Comparison of ENCODE assay signal across 7 mouse cellular contexts in the genomic region with DNA sequence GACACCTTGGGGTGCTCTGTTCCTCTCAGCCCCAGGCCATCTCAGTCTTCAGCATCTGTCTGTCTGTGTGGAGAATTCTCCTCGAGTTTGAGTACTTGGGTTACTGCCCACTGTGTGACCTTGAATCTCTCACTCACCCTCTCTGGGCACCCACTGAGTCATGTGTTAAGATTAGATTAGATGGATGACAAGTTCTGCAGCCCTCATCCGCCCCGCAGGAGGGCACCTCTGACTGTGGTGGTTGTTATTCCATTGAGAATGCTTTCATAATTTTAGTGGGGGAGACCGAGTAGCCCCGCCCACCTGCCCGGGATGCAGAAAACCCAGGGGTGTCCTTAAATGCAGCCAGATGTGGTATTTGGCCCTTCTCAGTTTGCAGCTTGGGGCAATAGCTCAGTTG. TPM values are rescaled to one million over a fixed set of nuclear protein-coding genes. Genes with fewer than 3 reads are reported as not detected.
DNase-seq lines count a peak whose midpoint lies in the region; ATAC-seq and TF ChIP-seq lines count a peak whose summit lies in the region.

No protein-coding gene starts in this region.

- WGBS in lung, embryonic 14.5 days: 44% methylated on average over 6 of the region's 6 CpGs
- 53% methylated on average over 6 of the region's 6 CpGs for WGBS in hindbrain, embryonic 14.5 days
- 36% methylated on average over 6 of the region's 6 CpGs for WGBS in neural tube, embryonic 13.5 days

- H3K4me2 ChIP-seq in lung, embryonic 14.5 days: peak overlapping the region; percentile 67
- peak overlapping the region; percentile 40; the same call in 1 of the 2 replicates for H3K4me2 ChIP-seq in hindbrain, embryonic 14.5 days (replicated peaks)
- peak overlapping the region; percentile 45 for H3K4me2 ChIP-seq in neural tube, embryonic 13.5 days

- H3K27me3 ChIP-seq in lung, embryonic 14.5 days (ENCODE audit: insufficient read depth, low read length): no peaks in the 10 kb centered on the region
- H3K27me3 ChIP-seq in hindbrain, embryonic 14.5 days (ENCODE audit: control insufficient read depth, insufficient read depth, low read length): peaks cover 33% of the 10 kb centered on the region
- peaks cover 33% of the 10 kb centered on the region for H3K27me3 ChIP-seq in neural tube, embryonic 13.5 days

- no peak for ATAC-seq in lung, embryonic 14.5 days (ENCODE audit: insufficient read depth)
- no peak for ATAC-seq in hindbrain, embryonic 14.5 days (ENCODE audit: low FRiP score)
- no peak for ATAC-seq in neural tube, embryonic 13.5 days (ENCODE audit: low read depth)

- peak overlapping the region; percentile 72; the same call in 1 of the 2 replicates for H3K27ac ChIP-seq in lung, embryonic 14.5 days (ENCODE audit: low read depth)
- no peak overlapping the region for H3K27ac ChIP-seq in hindbrain, embryonic 14.5 days
- no peak overlapping the region for H3K27ac ChIP-seq in neural tube, embryonic 13.5 days (replicated peaks)

- peak overlapping the region; percentile 15; the same call in 1 of the 2 replicates for H3K9ac ChIP-seq in lung, embryonic 14.5 days
- H3K9ac ChIP-seq in hindbrain, embryonic 14.5 days: no peak overlapping the region
- H3K9ac ChIP-seq in neural tube, embryonic 13.5 days: peak overlapping the region; percentile 58

- H3K9me3 ChIP-seq in lung, embryonic 14.5 days (ENCODE audit: low read depth, low read length): no peaks in the 10 kb centered on the region
- no peaks in the 10 kb centered on the region for H3K9me3 ChIP-seq in hindbrain, embryonic 14.5 days (ENCODE audit: control insufficient read depth, low read length)
- no peaks in the 10 kb centered on the region for H3K9me3 ChIP-seq in neural tube, embryonic 13.5 days

- no peak for TF ChIP-seq CTCF in lung, embryonic 14.5 days (IDR thresholded peaks at IDR 0.05; ENCODE audit: low read depth)

- H3K4me1 ChIP-seq in lung, embryonic 14.5 days (ENCODE audit: insufficient read depth): peaks cover 26% of the 10 kb centered on the region
- peaks cover 36% of the 10 kb centered on the region for H3K4me1 ChIP-seq in hindbrain, embryonic 14.5 days (replicated peaks; ENCODE audit: control insufficient read depth, insufficient read depth, low read length)
- H3K4me1 ChIP-seq in neural tube, embryonic 13.5 days (replicated peaks): peaks cover 66% of the 10 kb centered on the region

- peak overlapping the region; percentile 32 for H3K4me3 ChIP-seq in lung, embryonic 14.5 days (ENCODE audit: low read depth, low read length)
- no peak overlapping the region for H3K4me3 ChIP-seq in hindbrain, embryonic 14.5 days (replicated peaks; ENCODE audit: low read length)
- H3K4me3 ChIP-seq in neural tube, embryonic 13.5 days: 0 out of 2 replicates have a peak overlapping the region, but pooled peaks have one; percentile 24

- peaks cover 58% of the 10 kb centered on the region for H3K36me3 ChIP-seq in lung, embryonic 14.5 days (ENCODE audit: insufficient read depth)
- peaks cover 57% of the 10 kb centered on the region for H3K36me3 ChIP-seq in hindbrain, embryonic 14.5 days (replicated peaks; ENCODE audit: control insufficient read depth, insufficient read depth)
- H3K36me3 ChIP-seq in neural tube, embryonic 13.5 days: peaks cover 55% of the 10 kb centered on the region

- no peak for DNase-seq in lung, embryonic 14.5 days
- DNase-seq in lung, postnatal 10 days: no peak
- DNase-seq in adrenal gland, postnatal 36 days: peak; percentile 81 to 83
- no peak for DNase-seq in hindbrain, embryonic 14.5 days (ENCODE audit: low spot score)
- no peak for DNase-seq in left cerebral cortex, adult 8-10 months (ENCODE audit: low spot score in 2 of 2)
- DNase-seq in thymus, adult 18-20 months: no peak

RNA-seq across cellular contexts. Expression of a gene that starts 4.2 kb away (rescaled TPM):
- 360 and 404 TPM in 2 replicates for polyA plus RNA-seq in lung, embryonic 14.5 days (2014; fragmentation: Nextera tagmentation; extraction: Ambion mirVana)
- 1,000 to 10,000 TPM in 1 of 2 experiments, 100 to 1,000 TPM in 1; 897 to 1,114 TPM for total RNA-seq in adrenal gland, postnatal 36 days (2021)
- 524 and 550 TPM in 2 replicates for polyA plus RNA-seq in hindbrain, embryonic 14.5 days (2014; fragmentation: Nextera tagmentation; extraction: Ambion mirVana)
- polyA plus RNA-seq in neural tube, embryonic 13.5 days (2015; fragmentation: Nextera tagmentation; extraction: Ambion mirVana): 572 and 635 TPM in 2 replicates
- 100 to 1,000 TPM; 719 to 760 (median 743) TPM for total RNA-seq in left cerebral cortex, adult 8-10 months (2022)

RNA-seq across cellular contexts. Expression of a gene that starts 10.9 kb away (rescaled TPM):
- 27.5 and 32.5 TPM in 2 replicates for polyA plus RNA-seq in lung, embryonic 14.5 days (2014; fragmentation: Nextera tagmentation; extraction: Ambion mirVana)
- 10 to 100 TPM; 30.1 to 65.0 TPM for total RNA-seq in adrenal gland, postnatal 36 days (2021)
- polyA plus RNA-seq in hindbrain, embryonic 14.5 days (2014; fragmentation: Nextera tagmentation; extraction: Ambion mirVana): 24.5 and 29.7 TPM in 2 replicates
- polyA plus RNA-seq in neural tube, embryonic 13.5 days (2015; fragmentation: Nextera tagmentation; extraction: Ambion mirVana): 31.1 and 32.9 TPM in 2 replicates
- 10 to 100 TPM; 36.2 to 42.3 (median 39.2) TPM for total RNA-seq in left cerebral cortex, adult 8-10 months (2022)

RNA-seq across cellular contexts. Expression of a gene that starts 18.5 kb away (rescaled TPM):
- 81.2 and 88.2 TPM in 2 replicates for polyA plus RNA-seq in lung, embryonic 14.5 days (2014; fragmentation: Nextera tagmentation; extraction: Ambion mirVana)
- 10 to 100 TPM; 79.2 to 84.2 TPM for total RNA-seq in adrenal gland, postnatal 36 days (2021)
- 87.5 and 95.5 TPM in 2 replicates for polyA plus RNA-seq in hindbrain, embryonic 14.5 days (2014; fragmentation: Nextera tagmentation; extraction: Ambion mirVana)
- 78.8 and 81.6 TPM in 2 replicates for polyA plus RNA-seq in neural tube, embryonic 13.5 days (2015; fragmentation: Nextera tagmentation; extraction: Ambion mirVana)
- 100 to 1,000 TPM in 3 of 4 experiments, 10 to 100 TPM in 1; 99.3 to 110 (median 101) TPM for total RNA-seq in left cerebral cortex, adult 8-10 months (2022)

RNA-seq across cellular contexts. Expression of a gene that starts 37.4 kb away (rescaled TPM):
- 24.1 and 25.2 TPM in 2 replicates for polyA plus RNA-seq in lung, embryonic 14.5 days (2014; fragmentation: Nextera tagmentation; extraction: Ambion mirVana)
- total RNA-seq in adrenal gland, postnatal 36 days (2021): 10 to 100 TPM; 19.2 to 38.3 TPM
- 4.2 and 4.8 TPM in 2 replicates for polyA plus RNA-seq in hindbrain, embryonic 14.5 days (2014; fragmentation: Nextera tagmentation; extraction: Ambion mirVana)
- 4.9 and 6.2 TPM in 2 replicates for polyA plus RNA-seq in neural tube, embryonic 13.5 days (2015; fragmentation: Nextera tagmentation; extraction: Ambion mirVana)
- 10 to 100 TPM; 10.3 to 17.2 (median 14.0) TPM for total RNA-seq in left cerebral cortex, adult 8-10 months (2022)

RNA-seq across cellular contexts. Expression of a gene that starts 39.5 kb away (rescaled TPM):
- 1.1 and 1.7 TPM in 2 replicates for polyA plus RNA-seq in lung, embryonic 14.5 days (2014; fragmentation: Nextera tagmentation; extraction: Ambion mirVana)
- 1 to 10 TPM; 1.0 to 1.3 TPM for total RNA-seq in adrenal gland, postnatal 36 days (2021)
- 1.1 and 1.2 TPM in 2 replicates for polyA plus RNA-seq in hindbrain, embryonic 14.5 days (2014; fragmentation: Nextera tagmentation; extraction: Ambion mirVana)
- polyA plus RNA-seq in neural tube, embryonic 13.5 days (2015; fragmentation: Nextera tagmentation; extraction: Ambion mirVana): 1.3 and 1.9 TPM in 2 replicates
- total RNA-seq in left cerebral cortex, adult 8-10 months (2022): 1 to 10 TPM; 3.4 to 6.1 (median 5.3) TPM

Comparison
In these comparisons a context has a peak if more than half of its experiments do, and no peak if none do; other contexts are left out.
1. DNase-seq: peak in adrenal gland, postnatal 36 days (2 of 2); none in lung, embryonic 14.5 days (single experiment), lung, postnatal 10 days (single experiment), hindbrain, embryonic 14.5 days (single experiment), left cerebral cortex, adult 8-10 months (0 of 2) and thymus, adult 18-20 months (0 of 2).
2. Peak in every context shown above with its lines, with median percentiles within 50 percentile points of each other: H3K4me2 ChIP-seq.